27 mouse cellular contexts compared by ENCODE assay signal in the genomic region with DNA sequence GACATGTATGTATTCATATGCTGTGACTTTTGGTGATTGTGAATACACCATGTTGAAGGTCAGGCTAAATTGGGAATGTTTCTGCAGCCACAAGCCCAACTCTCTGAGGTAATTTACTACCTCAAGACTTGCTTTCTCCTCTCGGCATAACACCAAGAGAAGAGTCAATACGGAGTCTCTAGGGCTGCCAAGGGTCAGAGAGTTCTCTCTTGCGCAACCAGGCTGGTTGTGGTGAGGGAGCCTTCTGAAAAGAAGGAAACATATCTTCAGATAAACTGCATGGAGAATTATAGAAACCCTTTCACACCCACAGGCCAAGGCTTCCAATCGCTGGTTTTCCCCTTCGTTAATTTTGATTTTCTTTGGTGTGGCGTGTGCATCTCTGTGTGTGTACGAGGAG.
DNase-seq lines count a peak whose midpoint lies in the region; ATAC-seq and TF ChIP-seq lines count a peak whose summit lies in the region.
"Had no signal": no experiment of that assay in that cellular context is flagged by ENCODE, and none has a peak within 500 bp of the region (broad histone marks: within the 10 kb centered on the region; RNA-seq: fewer than 3 reads in every experiment).

No protein-coding gene starts in this region.

- no peak overlapping the region for H3K4me2 ChIP-seq in hindbrain, embryonic 11.5 days (replicated peaks; ENCODE audit: low read depth, low read length)
- no peak overlapping the region for H3K4me2 ChIP-seq in hindbrain, embryonic 14.5 days (replicated peaks)
- H3K4me2 ChIP-seq in midbrain, embryonic 15.5 days, result no peak overlapping the region
- H3K4me2 ChIP-seq: embryonic facial prominence, embryonic 15.5 days; forebrain, embryonic 13.5 days; heart, embryonic 12.5 days; limb, embryonic 13.5 days; liver, embryonic 13.5 days; lung, embryonic 14.5 days; midbrain, embryonic 12.5 days had no signal

- H3K36me3 ChIP-seq in hindbrain, embryonic 11.5 days (ENCODE audit: control insufficient read depth, insufficient read depth, low read length), result no peaks in the 10 kb centered on the region
- no peaks in the 10 kb centered on the region for H3K36me3 ChIP-seq in hindbrain, embryonic 14.5 days (replicated peaks; ENCODE audit: control insufficient read depth, insufficient read depth)
- no peaks in the 10 kb centered on the region for H3K36me3 ChIP-seq in C2C12 (ENCODE audit: control insufficient read depth, insufficient read depth)
- no peaks in the 10 kb centered on the region for H3K36me3 ChIP-seq in midbrain, embryonic 15.5 days (replicated peaks)
- H3K36me3 ChIP-seq: embryonic facial prominence, embryonic 10.5 days; embryonic facial prominence, embryonic 15.5 days; G1E; heart, embryonic 12.5 days; limb, embryonic 13.5 days; liver, embryonic 13.5 days; midbrain, embryonic 12.5 days had no signal

- H3K79me2 ChIP-seq in C2C12 (ENCODE audit: control insufficient read depth, insufficient read depth), result no peaks in the 10 kb centered on the region

- H3K79me3 ChIP-seq in C2C12 (ENCODE audit: low read depth), result no peaks in the 10 kb centered on the region

- DNase-seq in hindbrain, embryonic 11.5 days (ENCODE audit: low spot score), result no peak
- no peak for DNase-seq in hindbrain, embryonic 14.5 days (ENCODE audit: low spot score)
- DNase-seq in adrenal gland, postnatal 36 days, result no peak
- DNase-seq: adrenal gland, postnatal 10 days; cerebellum, adult 11-12 months; cerebellum, postnatal 10 days; heart, adult 18-20 months; heart, postnatal 4 days; kidney, adult 18-20 months; kidney, postnatal 36 days; liver, embryonic 13.5 days; lung, embryonic 14.5 days; lung, postnatal 14 days; thymus, postnatal 4 days had no signal

- no peak overlapping the region for H3K4me3 ChIP-seq in hindbrain, embryonic 11.5 days (ENCODE audit: low read depth, low read length)
- H3K4me3 ChIP-seq in hindbrain, embryonic 14.5 days (replicated peaks; ENCODE audit: low read length), result no peak overlapping the region
- no peak overlapping the region for H3K4me3 ChIP-seq in C2C12 (ENCODE audit: insufficient read depth, poor library complexity, severe bottlenecking)
- H3K4me3 ChIP-seq in midbrain, embryonic 15.5 days, result no peak overlapping the region
- H3K4me3 ChIP-seq: embryonic facial prominence, embryonic 10.5 days; embryonic facial prominence, embryonic 15.5 days; forebrain, embryonic 13.5 days; heart, embryonic 12.5 days; layer of hippocampus, adult 2 months; limb, embryonic 13.5 days; liver, embryonic 13.5 days; midbrain, embryonic 12.5 days had no signal

- 87% methylated on average over 7 of the region's 7 CpGs for WGBS in hindbrain, embryonic 11.5 days
- 84% methylated on average over 7 of the region's 7 CpGs for WGBS in hindbrain, embryonic 14.5 days
- WGBS in midbrain, embryonic 15.5 days, result 90% methylated on average over 7 of the region's 7 CpGs

- H3K27me3 ChIP-seq in hindbrain, embryonic 11.5 days (ENCODE audit: control insufficient read depth, insufficient read depth, low read length), result no peaks in the 10 kb centered on the region
- no peaks in the 10 kb centered on the region for H3K27me3 ChIP-seq in hindbrain, embryonic 14.5 days (ENCODE audit: control insufficient read depth, insufficient read depth, low read length)
- no peaks in the 10 kb centered on the region for H3K27me3 ChIP-seq in C2C12 (ENCODE audit: control insufficient read depth, insufficient read depth, insufficient read length)
- 0 out of 2 replicates have a peak, but pooled peaks cover 3% of the 10 kb centered on the region for H3K27me3 ChIP-seq in midbrain, embryonic 15.5 days (replicated peaks)
- H3K27me3 ChIP-seq: embryonic facial prominence, embryonic 15.5 days; forebrain, embryonic 13.5 days; heart, embryonic 12.5 days; limb, embryonic 13.5 days; liver, embryonic 13.5 days had no signal

- no peaks in the 10 kb centered on the region for H3K4me1 ChIP-seq in hindbrain, embryonic 11.5 days (replicated peaks; ENCODE audit: control insufficient read depth, insufficient read depth, low read length)
- H3K4me1 ChIP-seq in hindbrain, embryonic 14.5 days (replicated peaks; ENCODE audit: control insufficient read depth, insufficient read depth, low read length), result 0 out of 2 replicates have a peak, but pooled peaks cover 3% of the 10 kb centered on the region
- H3K4me1 ChIP-seq in midbrain, embryonic 15.5 days, result no peaks in the 10 kb centered on the region
- H3K4me1 ChIP-seq: embryonic facial prominence, embryonic 10.5 days; embryonic facial prominence, embryonic 15.5 days; heart, embryonic 12.5 days; limb, embryonic 13.5 days; liver, embryonic 13.5 days; midbrain, embryonic 12.5 days had no signal

- H3ac ChIP-seq in C2C12 (ENCODE audit: control insufficient read depth, insufficient read length, low read depth), result no peak overlapping the region

- no peak for TF ChIP-seq CTCF in C2C12 (IDR thresholded peaks at IDR 0.05; ENCODE audit: control insufficient read depth, insufficient read depth, insufficient read length)

- H3K9me3 ChIP-seq in hindbrain, embryonic 11.5 days (ENCODE audit: control insufficient read depth, low read length), result no peaks in the 10 kb centered on the region
- H3K9me3 ChIP-seq in hindbrain, embryonic 14.5 days (ENCODE audit: control insufficient read depth, low read length), result no peaks in the 10 kb centered on the region
- no peaks in the 10 kb centered on the region for H3K9me3 ChIP-seq in midbrain, embryonic 15.5 days
- H3K9me3 ChIP-seq: embryonic facial prominence, embryonic 10.5 days; embryonic facial prominence, embryonic 15.5 days; forebrain, embryonic 13.5 days; heart, embryonic 12.5 days; limb, embryonic 13.5 days; liver, embryonic 13.5 days; midbrain, embryonic 12.5 days had no signal

- peak; percentile 7; the same call in 1 of the 2 replicates for ATAC-seq in hindbrain, embryonic 11.5 days (ENCODE audit: low FRiP score)
- no peak for ATAC-seq in hindbrain, embryonic 14.5 days (ENCODE audit: low FRiP score)
- ATAC-seq in common myeloid progenitor, adult 5-6 weeks (replicated peaks; ENCODE audit: low read depth, poor library complexity, severe bottlenecking), result peak; percentile 92
- ATAC-seq in megakaryocyte progenitor cell, adult 5-6 weeks (replicated peaks; ENCODE audit: poor library complexity), result peak; percentile 93
- no peak for ATAC-seq in megakaryocyte-erythroid progenitor cell, adult 5-6 weeks (replicated peaks; ENCODE audit: low FRiP score, low TSS enrichment, poor library complexity, severe bottlenecking)
- ATAC-seq in midbrain, embryonic 15.5 days (replicated peaks), result no peak

- H3K9ac ChIP-seq in hindbrain, embryonic 11.5 days (ENCODE audit: low read depth, low read length), result no peak overlapping the region
- no peak overlapping the region for H3K9ac ChIP-seq in hindbrain, embryonic 14.5 days
- H3K9ac ChIP-seq in midbrain, embryonic 15.5 days, result no peak overlapping the region
- H3K9ac ChIP-seq: embryonic facial prominence, embryonic 15.5 days; forebrain, embryonic 13.5 days; heart, embryonic 12.5 days; limb, embryonic 13.5 days; liver, embryonic 13.5 days; lung, embryonic 14.5 days; midbrain, embryonic 12.5 days had no signal

- no peak overlapping the region for H3K27ac ChIP-seq in hindbrain, embryonic 11.5 days (ENCODE audit: low read depth, low read length)
- no peak overlapping the region; the same call in 1 of the 2 replicates for H3K27ac ChIP-seq in hindbrain, embryonic 14.5 days
- H3K27ac ChIP-seq in midbrain, embryonic 15.5 days, result no peak overlapping the region
- H3K27ac ChIP-seq: embryonic facial prominence, embryonic 10.5 days; embryonic facial prominence, embryonic 15.5 days; forebrain, embryonic 13.5 days; layer of hippocampus, adult 2 months; limb, embryonic 13.5 days; liver, embryonic 13.5 days; midbrain, embryonic 12.5 days had no signal

TF ChIP-seq in C2C12, 6 proteins besides CTCF, POLR2A, EP300 and RAD21:
- no peak for TF ChIP-seq MYOG (IDR thresholded peaks at IDR 0.05; ENCODE audit: control insufficient read depth, extremely low read depth, insufficient read length)
- no peak for TF ChIP-seq USF1 (IDR thresholded peaks at IDR 0.05; ENCODE audit: low read depth)
- peak; percentile 20 for TF ChIP-seq CEBPB (IDR thresholded peaks at IDR 0.05; ENCODE audit: low read depth)
TF ChIP-seq in C2C12: peak in this region for 1.

Comparison
In these comparisons a context has a peak if more than half of its experiments do, and no peak if none do; other contexts are left out.
1. ATAC-seq: peak in hindbrain, embryonic 11.5 days (single experiment), common myeloid progenitor, adult 5-6 weeks (single experiment) and megakaryocyte progenitor cell, adult 5-6 weeks (single experiment); none in hindbrain, embryonic 14.5 days (single experiment), megakaryocyte-erythroid progenitor cell, adult 5-6 weeks (single experiment) and midbrain, embryonic 15.5 days (single experiment).